Mouse (Mus musculus) small intestine, adult 2 months (tissue): ENCODE results near the gene Lrba. TPM values are rescaled to one million over a fixed set of nuclear protein-coding genes. Genes with fewer than 3 reads are reported as not detected.

Experiments
- H3K27ac ChIP-seq: fragments of 200-500 bp; 2 replicates; pipeline ENCODE4 v1.5.1; 2012; ENCODE audit warnings: low read depth, low read length, control low read depth, inconsistent platforms; ENCODE audit not compliant: insufficient read depth
- H3K27me3 ChIP-seq: fragments of 200-500 bp; 2 replicates; pipeline ENCODE4 v1.6.1; 2012; ENCODE audit warnings: mild to moderate bottlenecking, moderate library complexity, low read length, inconsistent platforms; ENCODE audit not compliant: control insufficient read depth, insufficient read depth
- H3K36me3 ChIP-seq: fragments of 200-500 bp; 2 replicates; pipeline ENCODE4 v1.6.1; 2012; ENCODE audit warnings: mild to moderate bottlenecking, low read length, control low read depth, inconsistent platforms; ENCODE audit not compliant: control insufficient read depth, insufficient read depth
- H3K4me1 ChIP-seq: fragments of 200-500 bp; 2 replicates; pipeline ENCODE4 v1.6.1; 2012; ENCODE audit warnings: low read length, inconsistent platforms, mixed read lengths; ENCODE audit not compliant: control insufficient read depth, insufficient read depth, insufficient read length
- H3K4me3 ChIP-seq: fragments of 200-500 bp; 2 replicates; pipeline ENCODE4 v1.5.1; 2012; ENCODE audit warnings: low read depth, mild to moderate bottlenecking, control low read depth, inconsistent platforms, low read length, moderate library complexity
- CTCF ChIP-seq: fragments of 200-500 bp; IDR thresholded peaks from 2 replicates; pipeline ENCODE4 v1.5.1; 2012; ENCODE audit warnings: low read depth, mild to moderate bottlenecking, control low read depth, inconsistent platforms, low read length, moderate library complexity, mixed read lengths; ENCODE audit not compliant: insufficient replicate concordance, insufficient read length; ENCODE audit errors: extremely low read depth
- POLR2A ChIP-seq: fragments of 200-500 bp; IDR thresholded peaks from 2 replicates; pipeline ENCODE4 v1.6.1; 2012; ENCODE audit warnings: low read depth, mild to moderate bottlenecking, control low read depth, inconsistent platforms, low read length, moderate library complexity
- WGBS: fragments of 180-500 bp; shearing (Covaris S2); methylation state at CpG from one replicate; pipeline ENCODE4 v1.1.7; 2018; 5-methylcytosine and 5-hydroxymethylcytosine counted together
- polyA plus RNA-seq: library from polyadenylated mRNA; depleted of rRNA; stranded (reverse); fragments of >200 nt; gene quantifications from 2 replicates; pipeline ENCODE4 v1.2.3, GENCODE M21; 2012

The Lrba gene
- polyA plus RNA-seq, 1 experiment = 41.1 TPM

GRCm38 (mm10) chr3:86223634-86224313, 706 bp upstream of the Lrba start:
- peak overlapping the region; percentile 98 for H3K27ac ChIP-seq
- TF ChIP-seq POLR2A (peak; percentile 22), CTCF (no peak)
- peak overlapping the region; percentile 90 for H3K4me3 ChIP-seq
- peaks cover 7% of the 10 kb centered on the region; the same call in 1 of the 2 replicates for H3K4me1 ChIP-seq
- no peaks in the 10 kb centered on the region for H3K27me3 ChIP-seq
- no peaks in the 10 kb centered on the region; the same call in 1 of the 2 replicates for H3K36me3 ChIP-seq
- under 1% methylated on average over 79 of the region's 79 CpGs for WGBS

GRCm38 (mm10) chr3:86224314-86224563, 241 bp upstream of the Lrba start:
- Histone ChIP-seq H3K4me1 (peaks cover 7% of the 10 kb centered on the region; the same call in 1 of the 2 replicates), H3K27me3 (no peaks in the 10 kb centered on the region), H3K4me3 (peak overlapping the region; percentile 90), H3K27ac (peak overlapping the region; percentile 98), H3K36me3 (no peaks in the 10 kb centered on the region; the same call in none of the 2 replicates)
- no peak for TF ChIP-seq POLR2A
- no peak for TF ChIP-seq CTCF
- WGBS = under 1% methylated on average over 28 of the region's 28 CpGs

- no peak overlapping the region for H3K4me3 ChIP-seq
- peaks cover 12% of the 10 kb centered on the region; the same call in 1 of the 2 replicates for H3K4me1 ChIP-seq
- 9% methylated on average over 1 of the region's 1 CpGs for WGBS
- H3K36me3 ChIP-seq = peaks cover 1% of the 10 kb centered on the region
- H3K27me3 ChIP-seq = no peaks in the 10 kb centered on the region
- TF ChIP-seq CTCF = no peak
- TF ChIP-seq POLR2A = no peak
- H3K27ac ChIP-seq = 0 out of 2 replicates have a peak overlapping the region, but pooled peaks have one; percentile 63
Observed at GRCm38 (mm10) chr3:86231532-86232086, 7.1 kb downstream of the Lrba start.

GRCm38 (mm10) chr3:86247193-86247592, 22.7 kb downstream of the Lrba start:
- 84% methylated on average over 8 of the region's 8 CpGs for WGBS
- H3K27ac ChIP-seq = no peak overlapping the region
- no peaks in the 10 kb centered on the region; the same call in 1 of the 2 replicates for H3K36me3 ChIP-seq
- no peaks in the 10 kb centered on the region for H3K27me3 ChIP-seq
- H3K4me3 ChIP-seq = no peak overlapping the region
- 0 out of 2 replicates have a peak, but pooled peaks cover 1% of the 10 kb centered on the region for H3K4me1 ChIP-seq
- TF ChIP-seq CTCF (no peak), POLR2A (no peak)

- TF ChIP-seq POLR2A = no peak
- TF ChIP-seq CTCF = no peak
- Histone ChIP-seq H3K27me3 (no peaks in the 10 kb centered on the region), H3K4me1 (peaks cover 7% of the 10 kb centered on the region; the same call in 1 of the 2 replicates), H3K36me3 (no peaks in the 10 kb centered on the region), H3K4me3 (no peak overlapping the region), H3K27ac (no peak overlapping the region)
- WGBS = 56% methylated on average over 1 of the region's 1 CpGs
Observed at GRCm38 (mm10) chr3:86251212-86251611, 26.7 kb downstream of the Lrba start.

GRCm38 (mm10) chr3:86252588-86252987, 28.1 kb downstream of the Lrba start:
- Histone ChIP-seq H3K36me3 (no peaks in the 10 kb centered on the region), H3K4me3 (no peak overlapping the region), H3K27ac (no peak overlapping the region), H3K4me1 (peaks cover 7% of the 10 kb centered on the region; the same call in 1 of the 2 replicates), H3K27me3 (no peaks in the 10 kb centered on the region)
- TF ChIP-seq POLR2A = no peak
- no peak for TF ChIP-seq CTCF

- Histone ChIP-seq H3K36me3 (no peaks in the 10 kb centered on the region), H3K4me3 (no peak overlapping the region), H3K4me1 (peaks cover 7% of the 10 kb centered on the region; the same call in 1 of the 2 replicates), H3K27me3 (no peaks in the 10 kb centered on the region), H3K27ac (no peak overlapping the region)
- WGBS = 45% methylated on average over 3 of the region's 3 CpGs
- TF ChIP-seq CTCF = no peak
- TF ChIP-seq POLR2A = no peak
Observed at GRCm38 (mm10) chr3:86253071-86253470, 28.6 kb downstream of the Lrba start.

- no peak for TF ChIP-seq POLR2A
- TF ChIP-seq CTCF = no peak
- no peaks in the 10 kb centered on the region for H3K36me3 ChIP-seq
- H3K4me3 ChIP-seq = no peak overlapping the region
- peaks cover 5% of the 10 kb centered on the region; the same call in 1 of the 2 replicates for H3K4me1 ChIP-seq
- H3K27ac ChIP-seq = no peak overlapping the region; the same call in 1 of the 2 replicates
- WGBS = 38% methylated on average over 1 of the region's 1 CpGs
- no peaks in the 10 kb centered on the region for H3K27me3 ChIP-seq
Observed at GRCm38 (mm10) chr3:86253791-86254190, 29.3 kb downstream of the Lrba start.
